ENCODE assay signal across 30 mouse cellular contexts in the genomic region with DNA sequence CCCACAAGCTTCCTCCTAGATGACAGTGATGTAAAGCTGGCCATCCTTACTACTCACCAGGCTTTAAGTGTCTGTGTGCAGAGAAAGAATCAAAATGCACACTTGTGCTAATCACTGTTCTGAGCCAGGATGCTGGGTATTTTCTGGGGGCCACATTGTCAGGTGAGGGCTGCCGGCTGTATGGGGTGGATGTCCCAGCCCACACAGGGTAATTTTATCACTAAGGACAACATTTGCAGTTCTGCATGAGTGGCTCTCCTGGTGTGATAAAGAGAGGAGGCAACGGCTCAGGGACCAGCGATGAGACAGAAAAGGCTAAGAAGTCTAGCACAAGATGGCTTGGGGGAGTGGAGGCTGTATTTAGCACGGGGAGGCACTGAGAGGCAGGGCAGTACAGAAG. TPM values are rescaled to one million over a fixed set of nuclear protein-coding genes. Genes with fewer than 3 reads are reported as not detected.
A peak's percentile ranks its signal among the peaks of the same experiment; 100 is the strongest.
DNase-seq lines count a peak whose midpoint lies in the region; ATAC-seq and TF ChIP-seq lines count a peak whose summit lies in the region.
"Had no signal": no experiment of that assay in that cellular context is flagged by ENCODE, and none has a peak within 500 bp of the region (broad histone marks: within the 10 kb centered on the region; RNA-seq: fewer than 3 reads in every experiment).

No protein-coding gene starts in this region.

- H3K27ac ChIP-seq in forebrain, embryonic 10.5 days: no peak overlapping the region
- no peak overlapping the region for H3K27ac ChIP-seq in forebrain, embryonic 12.5 days
- no peak overlapping the region for H3K27ac ChIP-seq in kidney, embryonic 14.5 days (ENCODE audit: low read depth, low read length)
- H3K27ac ChIP-seq in kidney, postnatal 0 days: no peak overlapping the region
- H3K27ac ChIP-seq: embryonic facial prominence, embryonic 12.5 days; embryonic facial prominence, embryonic 15.5 days; forebrain, embryonic 13.5 days; heart, embryonic 13.5 days; hindbrain, embryonic 13.5 days had no signal

- peaks cover 8% of the 10 kb centered on the region for H3K4me1 ChIP-seq in forebrain, embryonic 10.5 days
- no peaks in the 10 kb centered on the region for H3K4me1 ChIP-seq in forebrain, embryonic 12.5 days
- H3K4me1 ChIP-seq in kidney, embryonic 14.5 days (ENCODE audit: control insufficient read depth, insufficient read depth, low read length): peaks cover 7% of the 10 kb centered on the region
- H3K4me1 ChIP-seq in kidney, postnatal 0 days (replicated peaks; ENCODE audit: insufficient read depth, low read length): no peaks in the 10 kb centered on the region
- H3K4me1 ChIP-seq: embryonic facial prominence, embryonic 12.5 days; embryonic facial prominence, embryonic 15.5 days; forebrain, embryonic 13.5 days had no signal

- no peak overlapping the region for H3K4me3 ChIP-seq in forebrain, embryonic 10.5 days
- no peak overlapping the region for H3K4me3 ChIP-seq in forebrain, embryonic 12.5 days (replicated peaks)
- no peak overlapping the region for H3K4me3 ChIP-seq in kidney, embryonic 14.5 days (ENCODE audit: low read length)
- no peak overlapping the region for H3K4me3 ChIP-seq in kidney, postnatal 0 days (replicated peaks; ENCODE audit: low read depth, low read length)
- H3K4me3 ChIP-seq: embryonic facial prominence, embryonic 12.5 days; embryonic facial prominence, embryonic 15.5 days; forebrain, embryonic 13.5 days; heart, embryonic 13.5 days; hindbrain, embryonic 13.5 days had no signal

- H3K9ac ChIP-seq in forebrain, embryonic 12.5 days: no peak overlapping the region
- H3K9ac ChIP-seq in kidney, embryonic 14.5 days (ENCODE audit: low read depth, low read length): no peak overlapping the region
- no peak overlapping the region for H3K9ac ChIP-seq in kidney, postnatal 0 days (ENCODE audit: low read depth, low read length)
- H3K9ac ChIP-seq: embryonic facial prominence, embryonic 12.5 days; embryonic facial prominence, embryonic 15.5 days; forebrain, embryonic 13.5 days; heart, embryonic 13.5 days; hindbrain, embryonic 13.5 days had no signal

- H3K36me3 ChIP-seq in forebrain, embryonic 10.5 days (replicated peaks): no peaks in the 10 kb centered on the region
- no peaks in the 10 kb centered on the region for H3K36me3 ChIP-seq in forebrain, embryonic 12.5 days (replicated peaks)
- H3K36me3 ChIP-seq in kidney, embryonic 14.5 days (ENCODE audit: control insufficient read depth, insufficient read depth, low read length): no peaks in the 10 kb centered on the region
- no peaks in the 10 kb centered on the region for H3K36me3 ChIP-seq in kidney, postnatal 0 days (ENCODE audit: insufficient read depth, low read length)
- H3K36me3 ChIP-seq: embryonic facial prominence, embryonic 12.5 days; embryonic facial prominence, embryonic 15.5 days; heart, embryonic 13.5 days; hindbrain, embryonic 13.5 days had no signal

- WGBS in forebrain, embryonic 10.5 days: 66% methylated on average over 4 of the region's 4 CpGs
- 70% methylated on average over 4 of the region's 4 CpGs for WGBS in forebrain, embryonic 12.5 days
- WGBS in kidney, embryonic 14.5 days: 8% methylated on average over 4 of the region's 4 CpGs
- WGBS in kidney, postnatal 0 days: 11% methylated on average over 4 of the region's 4 CpGs

- H3K27me3 ChIP-seq in forebrain, embryonic 10.5 days (ENCODE audit: poor library complexity, severe bottlenecking): no peaks in the 10 kb centered on the region
- H3K27me3 ChIP-seq in forebrain, embryonic 12.5 days: no peaks in the 10 kb centered on the region
- H3K27me3 ChIP-seq in kidney, embryonic 14.5 days (ENCODE audit: control insufficient read depth, insufficient read depth, low read length): no peaks in the 10 kb centered on the region
- no peaks in the 10 kb centered on the region for H3K27me3 ChIP-seq in kidney, postnatal 0 days (ENCODE audit: insufficient read depth, low read length)
- H3K27me3 ChIP-seq: embryonic facial prominence, embryonic 12.5 days; embryonic facial prominence, embryonic 15.5 days; forebrain, embryonic 13.5 days; heart, embryonic 13.5 days; hindbrain, embryonic 13.5 days had no signal

- DNase-seq in forebrain, embryonic 10.5 days (ENCODE audit: extremely low spot score, low spot score): peak; percentile 11
- no peak for DNase-seq in kidney, postnatal 36 days
- peak; percentile 80 for DNase-seq in kidney, postnatal 0 days (ENCODE audit: low spot score)
- no peak for DNase-seq in kidney, postnatal 14 days
- DNase-seq in ovary, postnatal 10 days (ENCODE audit: low spot score): no peak
- DNase-seq: adrenal gland, adult 8-10 months; adrenal gland, postnatal 25 days; cerebellum, adult 2 months; cerebellum, adult 9-11 months; cerebellum, postnatal 25 days; gastrocnemius, postnatal 10 days; gastrocnemius, postnatal 36 days; heart, adult 18-20 months; heart, postnatal 14 days; heart, postnatal 4 days had no signal

- TF ChIP-seq CTCF in kidney, postnatal 0 days (IDR thresholded peaks at IDR 0.05; ENCODE audit: low read depth): 0 out of 2 replicates have a peak, but pooled peaks have one; percentile 18

- H3K9me3 ChIP-seq in forebrain, embryonic 10.5 days: no peaks in the 10 kb centered on the region
- H3K9me3 ChIP-seq in forebrain, embryonic 12.5 days: no peaks in the 10 kb centered on the region
- no peaks in the 10 kb centered on the region for H3K9me3 ChIP-seq in kidney, embryonic 14.5 days (ENCODE audit: control insufficient read depth, low read length)
- H3K9me3 ChIP-seq in kidney, postnatal 0 days (replicated peaks; ENCODE audit: low read length): no peaks in the 10 kb centered on the region
- H3K9me3 ChIP-seq: embryonic facial prominence, embryonic 12.5 days; embryonic facial prominence, embryonic 15.5 days; forebrain, embryonic 13.5 days; heart, embryonic 13.5 days; hindbrain, embryonic 13.5 days had no signal

- no peak overlapping the region for H3K4me2 ChIP-seq in forebrain, embryonic 12.5 days
- H3K4me2 ChIP-seq in kidney, embryonic 14.5 days (replicated peaks; ENCODE audit: low read depth, low read length): no peak overlapping the region
- H3K4me2 ChIP-seq in kidney, postnatal 0 days (ENCODE audit: low read length): no peak overlapping the region
- H3K4me2 ChIP-seq: embryonic facial prominence, embryonic 12.5 days; embryonic facial prominence, embryonic 15.5 days; forebrain, embryonic 13.5 days; heart, embryonic 13.5 days; hindbrain, embryonic 13.5 days had no signal

- no peak for ATAC-seq in forebrain, embryonic 12.5 days (ENCODE audit: low FRiP score)
- peak; percentile 93 for ATAC-seq in kidney, embryonic 14.5 days (ENCODE audit: low FRiP score, low TSS enrichment)
- ATAC-seq in kidney, postnatal 0 days (replicated peaks; ENCODE audit: low FRiP score, low read depth): peak; percentile 61
- peak; percentile 46; the same call in 1 of the 2 replicates for ATAC-seq in megakaryocyte progenitor cell, adult 5-6 weeks (replicated peaks; ENCODE audit: poor library complexity)
- ATAC-seq: activated CD4-positive, CD25-positive, alpha-beta regulatory T cell, adult 4 months; forebrain, embryonic 13.5 days; forebrain, embryonic 16.5 days; hindbrain, embryonic 16.5 days had no signal

RNA-seq across cellular contexts. Expression of gene Capn13, which starts 11.2 kb away (rescaled TPM):
- not detected in 2 replicates for polyA plus RNA-seq in forebrain, embryonic 10.5 days (2016; fragmentation: Nextera tagmentation; extraction: Ambion mirVana)
- not detected in 2 replicates for polyA plus RNA-seq in forebrain, embryonic 12.5 days (2016; fragmentation: Nextera tagmentation; extraction: Ambion mirVana)
- polyA plus RNA-seq in kidney, embryonic 14.5 days (2014; fragmentation: Nextera tagmentation; extraction: Ambion mirVana): 0.14 and 0.18 TPM in 2 replicates
- 0.47 and 0.75 TPM in 2 replicates for polyA plus RNA-seq in kidney, postnatal 0 days (2015; fragmentation: Nextera tagmentation; extraction: Ambion mirVana)
- 0.07 and 0.12 TPM in 2 replicates for total RNA-seq in megakaryocyte progenitor cell, adult 5-6 weeks (2015)
- total RNA-seq in megakaryocyte progenitor cell, adult 5-6 weeks (2017): 0.08 and 0.51 TPM in 2 replicates
- total RNA-seq: adrenal gland, adult 8-10 months; adrenal gland, postnatal 25 days; common myeloid progenitor, adult 5-6 weeks; ES-E14; gastrocnemius, adult 18-20 months; gastrocnemius, postnatal 10 days; gastrocnemius, postnatal 36 days; heart, adult 18-20 months; heart, postnatal 14 days; heart, postnatal 4 days had no signal
- polyA plus RNA-seq: activated CD4-positive, CD25-positive, alpha-beta regulatory T cell, adult 4 months; embryonic facial prominence, embryonic 12.5 days; forebrain, embryonic 13.5 days; forebrain, embryonic 16.5 days; heart, embryonic 13.5 days; heart, embryonic 16.5 days; hindbrain, embryonic 13.5 days had no signal

Comparison
In these comparisons a context has a peak if more than half of its experiments do, and no peak if none do; other contexts are left out.
1. DNase-seq: peak in forebrain, embryonic 10.5 days (single experiment) and kidney, postnatal 0 days (single experiment); none in kidney, postnatal 36 days (0 of 2), kidney, postnatal 14 days (single experiment) and ovary, postnatal 10 days (single experiment).